In genomic region chr19:53442756-53443654, GRCm38 (mm10) we compare ENCODE assay signal across 20 mouse cellular contexts. TPM values are rescaled to one million over a fixed set of nuclear protein-coding genes. Genes with fewer than 3 reads are reported as not detected.
DNase-seq lines count a peak whose midpoint lies in the region; ATAC-seq lines count a peak whose summit lies in the region.
"Had no signal": no experiment of that assay in that cellular context is flagged by ENCODE, and none has a peak within 500 bp of the region (broad histone marks: within the 10 kb centered on the region; RNA-seq: fewer than 3 reads in every experiment).

No protein-coding gene starts in this region.

- H3K9me3 ChIP-seq in forebrain, embryonic 11.5 days (ENCODE audit: control insufficient read depth, low read length): no peaks in the 10 kb centered on the region
- H3K9me3 ChIP-seq in midbrain, embryonic 10.5 days (replicated peaks): no peaks in the 10 kb centered on the region
- H3K9me3 ChIP-seq: G1E; heart, embryonic 12.5 days; neural tube, embryonic 12.5 days had no signal

- H3K4me3 ChIP-seq in forebrain, embryonic 11.5 days (ENCODE audit: low read depth, low read length): no peak overlapping the region
- H3K4me3 ChIP-seq in midbrain, embryonic 10.5 days: no peak overlapping the region
- H3K4me3 ChIP-seq: heart, embryonic 12.5 days; neural tube, embryonic 12.5 days had no signal

- DNase-seq in A20 (ENCODE audit: low read depth, low spot score): peak; percentile 93
- peak; percentile 93 for DNase-seq in CD4-positive, CD25-positive, alpha-beta regulatory T cell, adult 2 months (ENCODE audit: low read depth, low spot score)
- DNase-seq in T-cell, adult 2 months (ENCODE audit: low spot score): peak; percentile 96
- DNase-seq in splenic B cell, adult 2 months (ENCODE audit: low read depth, low spot score): peak; percentile 70
- DNase-seq in forebrain, embryonic 11.5 days (ENCODE audit: low spot score): no peak
- DNase-seq in midbrain, embryonic 10.5 days (ENCODE audit: low spot score): no peak
- no peak for DNase-seq in adrenal gland, adult (ENCODE audit: inconsistent age in 2 of 2, low spot score in 1 of 2)
- DNase-seq in urinary bladder, postnatal 10 days (ENCODE audit: low spot score): no peak
- DNase-seq: cerebellum, postnatal 25 days; heart, postnatal 36 days; liver; lung, embryonic 14.5 days; right cerebral cortex, postnatal 25 days had no signal

- H3K4me2 ChIP-seq in forebrain, embryonic 11.5 days (ENCODE audit: low read depth, low read length, severe bottlenecking): no peak overlapping the region
- H3K4me2 ChIP-seq: heart, embryonic 12.5 days; lung, embryonic 14.5 days; neural tube, embryonic 12.5 days had no signal

- H3K27ac ChIP-seq in forebrain, embryonic 11.5 days (ENCODE audit: low read depth, low read length): no peak overlapping the region
- H3K27ac ChIP-seq in midbrain, embryonic 10.5 days (replicated peaks): no peak overlapping the region
- H3K27ac ChIP-seq: kidney, postnatal 0 days; macrophage; neural tube, embryonic 12.5 days; stomach, postnatal 0 days had no signal

- H3K9ac ChIP-seq in forebrain, embryonic 11.5 days (ENCODE audit: low read length): no peak overlapping the region
- H3K9ac ChIP-seq: heart, embryonic 12.5 days; lung, embryonic 14.5 days; neural tube, embryonic 12.5 days had no signal

- H3K4me1 ChIP-seq in forebrain, embryonic 11.5 days (replicated peaks; ENCODE audit: control insufficient read depth, insufficient read depth, low read length): peaks cover 2% of the 10 kb centered on the region; the same call in 1 of the 2 replicates
- peaks cover 22% of the 10 kb centered on the region for H3K4me1 ChIP-seq in midbrain, embryonic 10.5 days

- 88% methylated on average over 22 of the region's 22 CpGs for WGBS in forebrain, embryonic 11.5 days
- 91% methylated on average over 22 of the region's 22 CpGs for WGBS in midbrain, embryonic 10.5 days

- no peaks in the 10 kb centered on the region; the same call in 1 of the 2 replicates for H3K36me3 ChIP-seq in splenic B cell, adult 2 months (ENCODE audit: control insufficient read depth, insufficient read depth, low read length, poor library complexity, severe bottlenecking)
- H3K36me3 ChIP-seq in forebrain, embryonic 11.5 days (ENCODE audit: control insufficient read depth, insufficient read depth, low read length): no peaks in the 10 kb centered on the region
- H3K36me3 ChIP-seq in midbrain, embryonic 10.5 days: no peaks in the 10 kb centered on the region
- H3K36me3 ChIP-seq: G1E; heart, embryonic 12.5 days; neural tube, embryonic 12.5 days had no signal

- no peak for ATAC-seq in forebrain, embryonic 11.5 days (replicated peaks; ENCODE audit: low FRiP score)
- ATAC-seq: midbrain, embryonic 16.5 days had no signal

- H3K27me3 ChIP-seq in splenic B cell, adult 2 months (ENCODE audit: control insufficient read depth, insufficient read depth, low read length, poor library complexity, severe bottlenecking): no peaks in the 10 kb centered on the region
- H3K27me3 ChIP-seq in forebrain, embryonic 11.5 days (ENCODE audit: control insufficient read depth, insufficient read depth, low read length): no peaks in the 10 kb centered on the region
- H3K27me3 ChIP-seq in midbrain, embryonic 10.5 days (ENCODE audit: low read depth, poor library complexity, severe bottlenecking): peaks cover 31% of the 10 kb centered on the region

RNA-seq across cellular contexts. Expression of gene Smndc1, which starts 52.6 kb away (rescaled TPM):
- 53.6 and 57.6 TPM in 2 replicates for polyA plus RNA-seq in forebrain, embryonic 11.5 days (2014; fragmentation: Nextera tagmentation; extraction: Ambion mirVana)
- polyA plus RNA-seq in midbrain, embryonic 10.5 days (2016; fragmentation: Nextera tagmentation; extraction: Ambion mirVana): 44.4 and 45.0 TPM in 2 replicates

Comparison
In these comparisons a context has a peak if more than half of its experiments do, and no peak if none do; other contexts are left out.
1. DNase-seq: peak in A20 (single experiment), CD4-positive, CD25-positive, alpha-beta regulatory T cell, adult 2 months (single experiment), T-cell, adult 2 months (single experiment) and splenic B cell, adult 2 months (single experiment); none in forebrain, embryonic 11.5 days (single experiment), midbrain, embryonic 10.5 days (single experiment), adrenal gland, adult (0 of 2) and urinary bladder, postnatal 10 days (single experiment).